Mouse (Mus musculus) heart, postnatal 0 days (tissue): ENCODE measurements around the gene Lrch1.

Experiments used
- CTCF ChIP-seq: IDR thresholded peaks from 2 replicates; pipeline ENCODE4 v1.5.1; 2016; ENCODE audit warnings: antibody characterized with exemption, control low read depth, low read depth
- EP300 ChIP-seq: IDR thresholded peaks from 2 replicates; pipeline ENCODE4 v1.6.1; 2016; ENCODE audit warnings: antibody characterized with exemption, low read depth

GRCm38 (mm10) chr14:74976972-74977371 lies 29.3 kb upstream of the Lrch1 start:
- no peak for TF ChIP-seq CTCF
- no peak for TF ChIP-seq EP300
